Mouse (Mus musculus): ENCODE data around the gene Stac.

GRCm38 (mm10) chr9:111534744-111535423, 155.3 kb downstream of the Stac start:
- TF ChIP-seq CTCF (IDR thresholded peaks at IDR 0.05; ENCODE audit: low read depth, low read length) = no peak
- no peak for TF ChIP-seq GATA2 (IDR thresholded peaks at IDR 0.05; ENCODE audit: borderline replicate concordance, low read depth, low read length)
